Mouse (Mus musculus) small intestine, adult 2 months (tissue): ENCODE data around the gene Hist2h2be. TPM values are rescaled to one million over a fixed set of nuclear protein-coding genes. Genes with fewer than 3 reads are reported as not detected.

Source experiments
- H3K27ac ChIP-seq: fragments of 200-500 bp; 2 replicates; pipeline ENCODE4 v1.5.1; 2012; ENCODE audit warnings: low read depth, low read length, control low read depth, inconsistent platforms; ENCODE audit not compliant: insufficient read depth
- H3K27me3 ChIP-seq: fragments of 200-500 bp; 2 replicates; pipeline ENCODE4 v1.6.1; 2012; ENCODE audit warnings: mild to moderate bottlenecking, moderate library complexity, low read length, inconsistent platforms; ENCODE audit not compliant: control insufficient read depth, insufficient read depth
- H3K36me3 ChIP-seq: fragments of 200-500 bp; 2 replicates; pipeline ENCODE4 v1.6.1; 2012; ENCODE audit warnings: mild to moderate bottlenecking, low read length, control low read depth, inconsistent platforms; ENCODE audit not compliant: control insufficient read depth, insufficient read depth
- H3K4me1 ChIP-seq: fragments of 200-500 bp; 2 replicates; pipeline ENCODE4 v1.6.1; 2012; ENCODE audit warnings: low read length, inconsistent platforms, mixed read lengths; ENCODE audit not compliant: control insufficient read depth, insufficient read depth, insufficient read length
- H3K4me3 ChIP-seq: fragments of 200-500 bp; 2 replicates; pipeline ENCODE4 v1.5.1; 2012; ENCODE audit warnings: low read depth, mild to moderate bottlenecking, control low read depth, inconsistent platforms, low read length, moderate library complexity
- CTCF ChIP-seq: fragments of 200-500 bp; IDR thresholded peaks from 2 replicates; pipeline ENCODE4 v1.5.1; 2012; ENCODE audit warnings: low read depth, mild to moderate bottlenecking, control low read depth, inconsistent platforms, low read length, moderate library complexity, mixed read lengths; ENCODE audit not compliant: insufficient replicate concordance, insufficient read length; ENCODE audit errors: extremely low read depth
- POLR2A ChIP-seq: fragments of 200-500 bp; IDR thresholded peaks from 2 replicates; pipeline ENCODE4 v1.6.1; 2012; ENCODE audit warnings: low read depth, mild to moderate bottlenecking, control low read depth, inconsistent platforms, low read length, moderate library complexity
- WGBS: fragments of 180-500 bp; shearing (Covaris S2); methylation state at CpG from one replicate; pipeline ENCODE4 v1.1.7; 2018; 5-methylcytosine and 5-hydroxymethylcytosine counted together
- polyA plus RNA-seq: library from polyadenylated mRNA; depleted of rRNA; stranded (reverse); fragments of >200 nt; gene quantifications from 2 replicates; pipeline ENCODE4 v1.2.3, GENCODE M21; 2012

Hist2h2be gene
- polyA plus RNA-seq, 1 experiment: 1.4 TPM

DNA sequence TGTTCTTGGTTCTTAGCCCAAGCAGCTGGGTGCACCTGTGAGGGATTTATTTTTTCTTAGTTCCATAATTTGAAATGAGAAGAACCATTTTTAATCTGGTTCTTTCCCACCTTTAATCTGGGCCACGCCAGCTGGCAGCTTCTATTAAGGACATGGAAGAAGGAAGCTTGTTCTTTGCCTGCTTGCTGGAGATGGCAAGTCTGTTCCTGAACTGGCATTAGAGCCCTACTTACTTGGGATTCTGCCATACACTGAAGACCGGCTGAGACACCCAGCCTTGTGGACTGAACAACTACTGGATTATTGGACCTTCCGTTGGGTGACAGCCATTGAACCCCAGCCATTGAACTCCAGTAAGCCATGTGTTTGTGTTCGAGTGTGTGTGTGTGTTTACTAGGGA lies 1.9 kb downstream of the Hist2h2be start:
- H3K27me3 ChIP-seq: no peaks in the 10 kb centered on the region
- 74% methylated on average over 4 of the region's 4 CpGs for WGBS
- no peak overlapping the region for H3K27ac ChIP-seq
- H3K36me3 ChIP-seq: no peaks in the 10 kb centered on the region
- no peak overlapping the region for H3K4me3 ChIP-seq
- peaks cover 3% of the 10 kb centered on the region; the same call in 1 of the 2 replicates for H3K4me1 ChIP-seq
- TF ChIP-seq POLR2A (no peak), CTCF (no peak)

DNA sequence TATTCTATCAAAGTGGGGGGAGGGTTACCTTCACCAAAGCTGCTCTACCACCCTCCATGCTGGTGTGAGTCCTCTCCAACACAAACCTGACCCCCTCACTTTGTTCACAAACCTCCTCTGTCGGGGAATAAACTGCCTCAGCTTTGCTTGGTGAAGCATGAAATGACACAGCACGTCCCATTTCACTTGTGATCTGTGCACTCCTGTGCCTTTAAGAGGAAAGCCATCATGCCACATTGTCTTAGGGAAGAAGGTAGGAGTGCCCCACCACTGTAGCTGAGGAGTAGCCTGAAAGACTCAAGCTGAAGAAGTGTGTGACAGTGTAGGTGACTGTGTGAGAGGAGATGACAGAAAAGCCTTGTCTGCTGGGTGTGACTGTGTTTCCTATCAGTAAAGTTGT lies 4.5 kb downstream of the Hist2h2be start:
- no peak for TF ChIP-seq POLR2A
- TF ChIP-seq CTCF: no peak
- H3K36me3 ChIP-seq: no peaks in the 10 kb centered on the region
- no peaks in the 10 kb centered on the region; the same call in 1 of the 2 replicates for H3K4me1 ChIP-seq
- no peak overlapping the region for H3K27ac ChIP-seq
- no peaks in the 10 kb centered on the region for H3K27me3 ChIP-seq
- 33% methylated on average over 2 of the region's 2 CpGs for WGBS
- no peak overlapping the region for H3K4me3 ChIP-seq

DNA sequence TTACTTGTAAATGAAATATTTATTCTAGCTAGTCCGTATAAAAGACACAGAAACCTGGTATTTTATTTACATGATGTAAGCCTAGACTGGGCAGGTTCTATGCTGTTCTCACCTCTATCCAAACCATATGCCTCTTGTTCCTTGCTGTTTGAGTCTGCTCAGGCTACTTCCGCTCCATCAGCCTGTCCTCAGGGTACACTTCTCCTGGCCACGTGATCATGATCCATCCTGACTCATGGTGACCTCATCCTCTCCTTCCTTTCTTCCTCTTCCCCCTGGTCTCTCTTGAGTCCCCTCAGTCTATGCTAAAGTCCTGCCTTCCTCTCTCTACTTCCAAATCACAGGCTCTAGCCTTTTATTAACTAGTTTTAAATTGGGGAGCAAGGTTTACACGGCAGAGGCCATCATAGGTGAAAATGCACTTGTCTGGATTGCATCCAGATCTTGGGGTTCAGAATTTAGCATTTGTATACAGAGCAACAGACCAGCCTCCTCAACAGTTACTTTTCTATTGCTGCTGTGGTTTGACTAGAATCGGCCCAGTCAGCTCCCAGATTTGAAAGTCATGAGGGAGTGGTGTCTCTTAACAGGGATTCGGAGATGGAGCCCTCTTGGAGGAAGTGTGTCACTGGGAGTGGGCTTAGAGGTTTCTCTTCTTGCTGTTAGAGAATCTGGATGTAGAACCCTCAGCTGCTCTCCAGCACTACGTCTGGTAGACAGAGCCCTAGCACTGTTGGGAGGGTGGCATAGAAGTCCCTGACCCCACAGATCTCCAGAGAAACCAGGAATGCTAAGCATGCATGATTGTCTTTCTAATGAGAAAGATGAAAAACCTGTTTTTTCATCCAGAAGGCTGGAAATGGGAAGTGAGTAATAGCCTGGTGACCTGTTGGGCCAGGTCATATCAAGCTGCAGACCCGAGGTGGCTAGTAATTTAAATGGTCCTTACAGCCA lies 6.1 kb downstream of the Hist2h2be start:
- TF ChIP-seq POLR2A (no peak), CTCF (no peak)
- no peak overlapping the region for H3K27ac ChIP-seq
- no peaks in the 10 kb centered on the region for H3K27me3 ChIP-seq
- no peaks in the 10 kb centered on the region; the same call in 1 of the 2 replicates for H3K4me1 ChIP-seq
- H3K36me3 ChIP-seq: no peaks in the 10 kb centered on the region
- H3K4me3 ChIP-seq: no peak overlapping the region
- WGBS: 70% methylated on average over 8 of the region's 8 CpGs

- WGBS: 56% methylated on average over 2 of the region's 2 CpGs
These were observed 7.9 kb downstream of the Hist2h2be start for GRCm38 (mm10) chr3:96228828-96229227.

DNA sequence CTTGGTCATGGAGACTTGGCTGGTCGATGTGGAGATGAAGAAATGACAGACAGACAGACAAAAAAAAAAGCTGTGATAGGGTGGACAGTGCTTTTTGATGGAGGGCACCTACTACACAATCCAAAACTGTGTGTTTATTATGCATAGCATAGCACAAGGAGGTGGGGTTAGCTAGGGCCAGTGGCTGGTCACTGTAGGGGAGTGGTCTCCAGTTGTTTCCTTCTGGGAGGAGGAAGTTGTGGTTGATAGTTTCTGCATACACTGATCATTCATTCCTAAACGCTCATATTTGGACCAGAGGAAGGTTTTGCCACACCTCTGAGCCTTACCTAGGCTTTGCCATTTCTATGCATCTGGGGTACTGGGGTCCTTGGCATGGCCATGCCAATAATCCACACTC lies 9.5 kb downstream of the Hist2h2be start:
- H3K4me3 ChIP-seq: no peak overlapping the region
- H3K27ac ChIP-seq: no peak overlapping the region
- H3K36me3 ChIP-seq: no peaks in the 10 kb centered on the region
- WGBS: 61% methylated on average over 2 of the region's 2 CpGs
- no peaks in the 10 kb centered on the region for H3K27me3 ChIP-seq
- H3K4me1 ChIP-seq: no peaks in the 10 kb centered on the region; the same call in 1 of the 2 replicates
- TF ChIP-seq CTCF (no peak), POLR2A (no peak)

More at GRCm38 (mm10) chr3:96228828-96229227, 7.9 kb downstream of the Hist2h2be start:
- H3K4me1 ChIP-seq: no peaks in the 10 kb centered on the region; the same call in 1 of the 2 replicates
- TF ChIP-seq POLR2A (no peak), CTCF (no peak)
- H3K27ac ChIP-seq: no peak overlapping the region
- no peaks in the 10 kb centered on the region for H3K36me3 ChIP-seq
- H3K27me3 ChIP-seq: no peaks in the 10 kb centered on the region
- H3K4me3 ChIP-seq: no peak overlapping the region

DNA sequence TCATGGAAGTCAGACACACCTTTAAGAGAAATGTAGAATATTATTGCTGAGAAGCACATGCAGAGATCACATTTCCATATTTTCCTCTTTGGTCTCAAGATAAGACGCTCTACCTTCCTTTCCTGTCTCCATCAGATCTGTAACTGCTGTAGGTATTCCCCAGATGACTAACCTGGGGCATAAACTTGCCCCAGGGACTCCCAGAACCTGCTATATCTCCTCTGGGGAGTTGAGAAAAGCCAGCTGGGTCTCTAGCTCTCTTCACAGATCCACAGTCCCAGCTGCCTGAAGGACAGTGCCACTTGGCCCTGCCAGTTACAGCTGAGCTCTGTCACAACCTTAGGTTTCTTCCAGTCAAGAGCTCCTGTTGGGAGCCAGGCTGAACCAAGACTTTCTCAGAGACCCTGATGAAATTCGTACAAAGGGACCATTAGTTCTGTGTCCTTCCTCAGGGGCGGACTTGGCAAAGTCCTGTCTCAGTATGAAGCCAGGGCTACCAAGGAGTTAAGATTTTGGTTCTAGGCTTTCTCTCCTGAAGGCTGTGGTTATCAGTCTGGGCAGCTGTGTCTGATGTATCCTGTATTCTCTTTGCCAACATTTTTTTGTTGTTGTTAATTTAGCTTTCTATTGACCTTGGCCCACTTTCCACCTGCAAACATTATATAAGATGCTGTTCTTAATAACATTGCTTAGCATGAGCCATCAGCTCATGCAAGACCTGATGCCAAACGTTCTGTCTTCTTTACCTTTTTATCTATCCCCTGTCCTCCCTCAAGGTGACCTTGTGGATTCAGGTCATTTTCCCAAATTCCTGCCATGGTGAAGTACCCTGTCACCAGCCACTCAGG lies 10.2 kb downstream of the Hist2h2be start:
- 76% methylated on average over 4 of the region's 4 CpGs for WGBS

GRCm38 (mm10) chr3:96231758-96232120 lies 10.8 kb downstream of the Hist2h2be start:
- TF ChIP-seq POLR2A: no peak
- TF ChIP-seq CTCF: no peak
- WGBS: 57% methylated on average over 2 of the region's 2 CpGs
- Histone ChIP-seq H3K27me3 (no peaks in the 10 kb centered on the region), H3K4me1 (no peaks in the 10 kb centered on the region; the same call in 1 of the 2 replicates), H3K4me3 (no peak overlapping the region), H3K36me3 (no peaks in the 10 kb centered on the region), H3K27ac (no peak overlapping the region)

More for the DNA sequence above, 10.2 kb downstream of the Hist2h2be start:
- no peak overlapping the region for H3K4me3 ChIP-seq
- no peaks in the 10 kb centered on the region for H3K36me3 ChIP-seq
- TF ChIP-seq CTCF (no peak), POLR2A (no peak)
- no peaks in the 10 kb centered on the region; the same call in 1 of the 2 replicates for H3K4me1 ChIP-seq
- no peak overlapping the region for H3K27ac ChIP-seq
- no peaks in the 10 kb centered on the region for H3K27me3 ChIP-seq
